12 mouse cellular contexts compared by ENCODE assay signal in the genomic region with DNA sequence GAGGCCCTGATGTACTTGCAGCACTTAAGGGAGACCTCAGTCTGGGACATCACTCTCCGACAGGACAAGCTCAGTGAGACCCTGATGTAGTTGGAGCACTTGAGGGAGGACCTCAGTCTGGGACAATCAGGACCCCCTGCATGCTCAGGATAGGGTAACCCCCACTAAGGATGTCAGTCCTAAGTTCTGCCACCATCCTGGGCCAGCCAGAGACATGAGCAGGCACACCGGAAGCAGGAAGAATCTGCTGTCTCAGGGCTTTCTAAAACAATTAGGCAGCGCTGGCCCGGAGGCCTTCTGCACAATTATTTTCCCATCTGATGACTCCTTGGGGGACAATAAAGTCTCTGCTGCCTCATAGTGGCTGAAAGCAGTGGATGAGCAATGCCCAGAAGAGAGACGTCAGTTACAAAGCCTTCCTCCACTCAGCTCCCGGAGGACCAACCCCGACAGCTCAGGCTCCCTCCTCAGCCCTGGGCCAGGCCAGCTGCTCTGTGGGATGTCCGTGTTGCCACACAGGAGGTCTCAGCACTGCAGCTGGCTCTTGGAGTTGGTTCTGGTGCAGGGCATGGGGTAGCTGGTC. TPM values are rescaled to one million over a fixed set of nuclear protein-coding genes. Genes with fewer than 3 reads are reported as not detected.
DNase-seq lines count a peak whose midpoint lies in the region; ATAC-seq and TF ChIP-seq lines count a peak whose summit lies in the region.
"Had no signal": no experiment of that assay in that cellular context is flagged by ENCODE, and none has a peak within 500 bp of the region (broad histone marks: within the 10 kb centered on the region; RNA-seq: fewer than 3 reads in every experiment).

No protein-coding gene starts in this region.

- H3K4me1 ChIP-seq in lung, embryonic 14.5 days (ENCODE audit: insufficient read depth) = 0 out of 2 replicates have a peak, but pooled peaks cover 9% of the 10 kb centered on the region
- H3K4me1 ChIP-seq in hindbrain, embryonic 14.5 days (replicated peaks; ENCODE audit: control insufficient read depth, insufficient read depth, low read length) = peaks cover 10% of the 10 kb centered on the region
- peaks cover 12% of the 10 kb centered on the region; the same call in 1 of the 2 replicates for H3K4me1 ChIP-seq in neural tube, embryonic 14.5 days (ENCODE audit: control insufficient read depth, insufficient read depth, low read length)

- peak; percentile 28; the same call in 1 of the 2 replicates for ATAC-seq in lung, embryonic 14.5 days (ENCODE audit: insufficient read depth)
- ATAC-seq in hindbrain, embryonic 14.5 days (ENCODE audit: low FRiP score) = 0 out of 2 replicates have a peak, but pooled peaks have one; percentile 55
- ATAC-seq in neural tube, embryonic 14.5 days (ENCODE audit: low read depth) = peak; percentile 74
- ATAC-seq in granulocyte monocyte progenitor cell, adult 5-6 weeks (replicated peaks; ENCODE audit: poor library complexity, severe bottlenecking) = no peak
- ATAC-seq: activated CD4-positive, CD25-positive, alpha-beta regulatory T cell, adult 4 months had no signal

- no peak overlapping the region for H3K4me2 ChIP-seq in lung, embryonic 14.5 days
- H3K4me2 ChIP-seq in hindbrain, embryonic 14.5 days (replicated peaks) = no peak overlapping the region
- no peak overlapping the region for H3K4me2 ChIP-seq in neural tube, embryonic 14.5 days (ENCODE audit: low read depth, low read length)

- H3K9ac ChIP-seq in lung, embryonic 14.5 days = no peak overlapping the region
- no peak overlapping the region for H3K9ac ChIP-seq in hindbrain, embryonic 14.5 days
- H3K9ac ChIP-seq in neural tube, embryonic 14.5 days (replicated peaks; ENCODE audit: low read depth, low read length) = no peak overlapping the region

- H3K36me3 ChIP-seq in lung, embryonic 14.5 days (ENCODE audit: insufficient read depth) = no peaks in the 10 kb centered on the region
- H3K36me3 ChIP-seq in hindbrain, embryonic 14.5 days (replicated peaks; ENCODE audit: control insufficient read depth, insufficient read depth) = no peaks in the 10 kb centered on the region
- no peaks in the 10 kb centered on the region for H3K36me3 ChIP-seq in neural tube, embryonic 14.5 days (ENCODE audit: control insufficient read depth, insufficient read depth, low read length)

- no peaks in the 10 kb centered on the region for H3K9me3 ChIP-seq in lung, embryonic 14.5 days (ENCODE audit: low read depth, low read length)
- no peaks in the 10 kb centered on the region for H3K9me3 ChIP-seq in hindbrain, embryonic 14.5 days (ENCODE audit: control insufficient read depth, low read length)
- no peaks in the 10 kb centered on the region for H3K9me3 ChIP-seq in neural tube, embryonic 14.5 days (ENCODE audit: control insufficient read depth, low read length)

- no peak overlapping the region for H3K27ac ChIP-seq in lung, embryonic 14.5 days (ENCODE audit: low read depth)
- peak overlapping the region; percentile 61 for H3K27ac ChIP-seq in hindbrain, embryonic 14.5 days
- H3K27ac ChIP-seq in neural tube, embryonic 14.5 days (ENCODE audit: low read depth, low read length) = peak overlapping the region; percentile 7; the same call in 1 of the 2 replicates

- H3K27me3 ChIP-seq in lung, embryonic 14.5 days (ENCODE audit: insufficient read depth, low read length) = no peaks in the 10 kb centered on the region
- H3K27me3 ChIP-seq in hindbrain, embryonic 14.5 days (ENCODE audit: control insufficient read depth, insufficient read depth, low read length) = no peaks in the 10 kb centered on the region
- H3K27me3 ChIP-seq in neural tube, embryonic 14.5 days (ENCODE audit: control insufficient read depth, insufficient read depth, low read length) = no peaks in the 10 kb centered on the region

- DNase-seq in cerebellum, postnatal 14 days = peak; percentile 33 to 49
- DNase-seq in cerebellum, postnatal 25 days = no peak
- peak; percentile 60 for DNase-seq in lung, embryonic 14.5 days
- no peak for DNase-seq in lung, adult 18-20 months
- peak; percentile 62 for DNase-seq in hindbrain, embryonic 14.5 days (ENCODE audit: low spot score)
- no peak for DNase-seq in T-cell, adult 2 months (ENCODE audit: low spot score)
- DNase-seq: thymus, adult 18-20 months had no signal

- peak; percentile 33 for TF ChIP-seq CTCF in lung, embryonic 14.5 days (IDR thresholded peaks at IDR 0.05; ENCODE audit: low read depth)

- 34% methylated on average over 8 of the region's 8 CpGs for WGBS in lung, embryonic 14.5 days
- 16% methylated on average over 8 of the region's 8 CpGs for WGBS in hindbrain, embryonic 14.5 days
- WGBS in neural tube, embryonic 14.5 days = 8% methylated on average over 8 of the region's 8 CpGs

- no peak overlapping the region for H3K4me3 ChIP-seq in lung, embryonic 14.5 days (ENCODE audit: low read depth, low read length)
- no peak overlapping the region for H3K4me3 ChIP-seq in hindbrain, embryonic 14.5 days (replicated peaks; ENCODE audit: low read length)
- no peak overlapping the region for H3K4me3 ChIP-seq in neural tube, embryonic 14.5 days (ENCODE audit: low read depth, low read length)

RNA-seq across cellular contexts. Expression of a gene that starts 32.7 kb away (rescaled TPM):
- 49.3 and 51.0 TPM in 2 replicates for polyA plus RNA-seq in lung, embryonic 14.5 days (2014; fragmentation: Nextera tagmentation; extraction: Ambion mirVana)
- 34.1 and 34.4 TPM in 2 replicates for polyA plus RNA-seq in hindbrain, embryonic 14.5 days (2014; fragmentation: Nextera tagmentation; extraction: Ambion mirVana)
- polyA plus RNA-seq in neural tube, embryonic 14.5 days (2014; fragmentation: Nextera tagmentation; extraction: Ambion mirVana) = 36.1 and 37.3 TPM in 2 replicates
- total RNA-seq in granulocyte monocyte progenitor cell, adult 5-6 weeks (2014; fragmentation: Nextera tagmentation) = 36.3 and 45.1 TPM in 2 replicates
- total RNA-seq in granulocyte monocyte progenitor cell, adult 5-6 weeks (2017) = 17.3 and 20.8 TPM in 2 replicates

RNA-seq across cellular contexts. Expression of a gene that starts 35.9 kb away (rescaled TPM):
- polyA plus RNA-seq in lung, embryonic 14.5 days (2014; fragmentation: Nextera tagmentation; extraction: Ambion mirVana) = 0.14 and 0.15 TPM in 2 replicates
- polyA plus RNA-seq in hindbrain, embryonic 14.5 days (2014; fragmentation: Nextera tagmentation; extraction: Ambion mirVana) = 70.0 and 102 TPM in 2 replicates
- 40.9 and 60.1 TPM in 2 replicates for polyA plus RNA-seq in neural tube, embryonic 14.5 days (2014; fragmentation: Nextera tagmentation; extraction: Ambion mirVana)
- total RNA-seq in granulocyte monocyte progenitor cell, adult 5-6 weeks (2014; fragmentation: Nextera tagmentation) = 0.85 TPM in 1 of 2 replicates, not detected in the other
- 0.52 TPM in 1 of 2 replicates, not detected in the other for total RNA-seq in granulocyte monocyte progenitor cell, adult 5-6 weeks (2017)
- total RNA-seq: liver, adult 2 months had no signal
- polyA plus RNA-seq: liver, adult 2 months had no signal

RNA-seq across cellular contexts. Expression of a gene that starts 59.9 kb away (rescaled TPM):
- 5.2 and 6.7 TPM in 2 replicates for polyA plus RNA-seq in lung, embryonic 14.5 days (2014; fragmentation: Nextera tagmentation; extraction: Ambion mirVana)
- polyA plus RNA-seq in hindbrain, embryonic 14.5 days (2014; fragmentation: Nextera tagmentation; extraction: Ambion mirVana) = 13.4 and 13.8 TPM in 2 replicates
- 10.7 and 16.0 TPM in 2 replicates for polyA plus RNA-seq in neural tube, embryonic 14.5 days (2014; fragmentation: Nextera tagmentation; extraction: Ambion mirVana)
- total RNA-seq in granulocyte monocyte progenitor cell, adult 5-6 weeks (2014; fragmentation: Nextera tagmentation) = 0.30 TPM in 1 of 2 replicates, not detected in the other
- total RNA-seq in granulocyte monocyte progenitor cell, adult 5-6 weeks (2017) = not detected in 2 replicates
- total RNA-seq: hematopoietic stem cell, adult 5-6 weeks; liver, adult 2 months had no signal
- polyA plus RNA-seq: activated CD4-positive, CD25-positive, alpha-beta regulatory T cell, adult 4 months had no signal

Comparison
In these comparisons a context has a peak if more than half of its experiments do, and no peak if none do; other contexts are left out.
1. DNase-seq: peak in cerebellum, postnatal 14 days (2 of 2), lung, embryonic 14.5 days (single experiment) and hindbrain, embryonic 14.5 days (single experiment); none in cerebellum, postnatal 25 days (0 of 2), lung, adult 18-20 months (0 of 2) and T-cell, adult 2 months (single experiment).
2. RNA of a gene that starts 35.9 kb away (polyA plus RNA-seq): 70.0 to 102 TPM in hindbrain, embryonic 14.5 days and 40.9 to 60.1 TPM in neural tube, embryonic 14.5 days; 0.14 to 0.15 TPM in lung, embryonic 14.5 days; every median in the first group is over 10 times any median in the second.